Mouse (Mus musculus): ENCODE measurements around the gene Meis2.

Meis2 gene

DNA sequence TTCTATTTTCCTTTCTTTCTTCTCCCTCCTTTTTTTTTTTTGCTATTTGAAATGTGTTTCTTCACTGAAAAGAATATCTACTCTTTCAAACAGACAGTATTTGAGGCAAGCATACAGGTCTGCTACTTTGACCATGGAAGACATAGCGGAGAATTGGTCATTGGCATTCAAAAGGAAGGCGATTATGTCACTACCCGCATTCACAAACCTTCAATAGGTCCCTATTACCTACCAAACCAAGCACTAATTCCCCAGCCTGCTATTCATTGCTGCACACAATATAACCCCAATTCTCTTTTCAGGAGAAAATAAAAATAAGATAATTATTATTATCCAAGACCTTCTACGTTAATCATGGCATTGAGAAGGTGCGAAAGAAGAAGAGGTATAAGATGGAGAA, 30.3 kb downstream of the Meis2 start:
- TF ChIP-seq CTCF (conservative IDR thresholded peaks at IDR 0.05; ENCODE audit: low read length): no peak
- TF ChIP-seq POU5F1 (IDR thresholded peaks at IDR 0.05; ENCODE audit: borderline replicate concordance, low read length): no peak
- TF ChIP-seq NANOG (IDR thresholded peaks at IDR 0.05; ENCODE audit: borderline replicate concordance, low read length): no peak
- Histone ChIP-seq H3K27me3 (ENCODE audit: insufficient read depth, low read length) (0 out of 2 replicates have a peak, but pooled peaks cover 4% of the 10 kb centered on the region), H3K4me1 (replicated peaks; ENCODE audit: low read depth, low read length) (no peaks in the 10 kb centered on the region), H3K36me3 (ENCODE audit: insufficient read depth, low read length) (no peaks in the 10 kb centered on the region), H3K9me3 (ENCODE audit: low read length) (no peaks in the 10 kb centered on the region), H3K4me3 (replicated peaks; ENCODE audit: low read length) (no peak overlapping the region)

DNA sequence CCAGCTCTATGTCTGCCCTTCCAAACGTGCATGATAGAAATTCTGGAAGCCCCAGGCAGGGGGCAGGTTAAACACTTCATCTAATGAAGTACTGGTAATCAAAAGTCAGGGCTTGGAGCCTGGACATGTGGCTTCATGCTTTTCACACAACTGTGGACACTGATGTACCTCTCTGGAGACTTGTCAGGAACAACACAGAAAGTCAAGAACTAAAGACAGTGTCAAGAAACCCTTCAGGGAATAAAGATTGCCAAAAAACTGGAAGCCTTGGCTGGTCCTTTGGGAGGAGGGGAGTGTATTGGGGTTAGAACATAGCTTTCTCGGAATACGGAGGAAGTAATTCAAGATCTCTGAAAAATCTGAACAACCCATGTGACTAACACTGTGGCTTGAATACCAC, 37.5 kb downstream of the Meis2 start:
- no peaks in the 10 kb centered on the region for H3K36me3 ChIP-seq (ENCODE audit: insufficient read depth, low read length)
- H3K9me3 ChIP-seq (ENCODE audit: low read length): no peaks in the 10 kb centered on the region
- H3K27me3 ChIP-seq (ENCODE audit: insufficient read depth, low read length): no peaks in the 10 kb centered on the region
- TF ChIP-seq POU5F1 (IDR thresholded peaks at IDR 0.05; ENCODE audit: borderline replicate concordance, low read length): no peak
- no peak for TF ChIP-seq NANOG (IDR thresholded peaks at IDR 0.05; ENCODE audit: borderline replicate concordance, low read length)
- TF ChIP-seq CTCF (conservative IDR thresholded peaks at IDR 0.05; ENCODE audit: low read length): no peak
- H3K4me3 ChIP-seq (replicated peaks; ENCODE audit: low read length): no peak overlapping the region
- H3K4me1 ChIP-seq (replicated peaks; ENCODE audit: low read depth, low read length): no peaks in the 10 kb centered on the region

DNA sequence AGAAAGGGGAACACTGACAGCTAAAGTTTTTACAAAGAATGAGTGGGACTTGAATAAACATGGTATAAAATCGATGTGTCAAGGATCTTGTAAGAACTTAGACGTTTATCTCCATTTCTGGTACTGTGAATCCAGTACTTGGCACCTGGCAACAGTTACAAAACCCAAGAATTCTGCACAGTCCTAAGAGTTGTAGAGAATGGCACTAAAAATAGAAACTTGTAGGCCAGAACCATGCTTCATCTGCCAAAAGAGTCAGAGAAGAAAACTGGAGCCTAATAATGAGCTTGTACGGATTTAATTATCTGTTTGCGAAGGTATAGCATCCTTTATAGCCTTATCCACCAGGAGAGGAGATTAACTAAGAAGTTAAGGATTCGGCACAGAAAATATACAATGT, 42.8 kb downstream of the Meis2 start:
- TF ChIP-seq NANOG (IDR thresholded peaks at IDR 0.05; ENCODE audit: borderline replicate concordance, low read length) (no peak), POU5F1 (IDR thresholded peaks at IDR 0.05; ENCODE audit: borderline replicate concordance, low read length) (no peak), CTCF (conservative IDR thresholded peaks at IDR 0.05; ENCODE audit: low read length) (no peak)
- H3K4me1 ChIP-seq (replicated peaks; ENCODE audit: low read depth, low read length): peaks cover 36% of the 10 kb centered on the region
- no peaks in the 10 kb centered on the region for H3K9me3 ChIP-seq (ENCODE audit: low read length)
- no peaks in the 10 kb centered on the region for H3K27me3 ChIP-seq (ENCODE audit: insufficient read depth, low read length)
- no peaks in the 10 kb centered on the region for H3K36me3 ChIP-seq (ENCODE audit: insufficient read depth, low read length)
- no peak overlapping the region for H3K4me3 ChIP-seq (replicated peaks; ENCODE audit: low read length)

DNA sequence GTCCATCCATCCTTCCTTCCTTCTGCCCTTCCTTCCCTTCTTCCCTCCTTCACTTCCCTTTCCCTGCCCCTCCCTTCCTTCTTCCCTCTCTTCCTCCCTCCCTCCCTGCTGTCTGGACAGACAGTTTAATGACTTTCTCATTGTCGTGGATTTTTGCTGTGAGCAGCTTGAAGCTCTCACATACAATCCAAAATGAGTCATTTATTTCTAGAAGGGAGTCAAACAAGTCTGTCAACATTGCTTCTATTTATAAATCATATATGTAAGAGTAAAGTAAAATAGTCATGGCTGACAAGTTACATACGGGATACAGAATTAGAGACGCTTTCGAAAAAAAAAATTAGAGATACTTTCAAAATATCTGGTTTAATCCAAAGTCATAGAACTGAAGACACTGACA, 43.7 kb downstream of the Meis2 start:
- no peak overlapping the region for H3K4me3 ChIP-seq (replicated peaks; ENCODE audit: low read length)
- no peaks in the 10 kb centered on the region for H3K27me3 ChIP-seq (ENCODE audit: insufficient read depth, low read length)

DNA sequence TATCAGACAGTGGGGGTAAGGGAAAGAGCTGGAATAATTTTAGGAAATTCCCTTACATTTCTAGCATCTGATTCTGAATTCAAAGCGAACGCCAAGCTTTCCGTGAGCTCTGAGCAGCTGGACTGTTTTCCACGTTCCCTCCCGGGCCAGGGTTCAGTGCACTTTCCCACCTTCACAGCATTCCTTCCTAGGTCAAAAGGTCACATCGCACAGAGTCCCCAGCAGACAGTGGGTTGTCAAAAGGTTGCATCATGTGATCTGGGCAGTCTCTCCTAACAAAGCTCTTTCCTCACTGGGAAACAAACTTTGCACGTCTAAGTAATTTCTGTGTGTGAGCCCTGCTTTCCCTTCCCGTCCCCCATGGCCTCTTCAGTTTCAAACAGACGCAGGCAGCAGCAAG, 44.6 kb downstream of the Meis2 start:
- peaks cover 36% of the 10 kb centered on the region for H3K4me1 ChIP-seq (replicated peaks; ENCODE audit: low read depth, low read length)
- H3K4me3 ChIP-seq (replicated peaks; ENCODE audit: low read length): peak overlapping the region; percentile 39
- no peak for TF ChIP-seq CTCF (conservative IDR thresholded peaks at IDR 0.05; ENCODE audit: low read length)
- no peak for TF ChIP-seq NANOG (IDR thresholded peaks at IDR 0.05; ENCODE audit: borderline replicate concordance, low read length)
- TF ChIP-seq POU5F1 (IDR thresholded peaks at IDR 0.05; ENCODE audit: borderline replicate concordance, low read length): no peak
- no peaks in the 10 kb centered on the region for H3K36me3 ChIP-seq (ENCODE audit: insufficient read depth, low read length)
- H3K9me3 ChIP-seq (ENCODE audit: low read length): no peaks in the 10 kb centered on the region
- no peaks in the 10 kb centered on the region for H3K27me3 ChIP-seq (ENCODE audit: insufficient read depth, low read length)

More for the DNA sequence above, 43.7 kb downstream of the Meis2 start:
- TF ChIP-seq NANOG (IDR thresholded peaks at IDR 0.05; ENCODE audit: borderline replicate concordance, low read length): no peak
- no peak for TF ChIP-seq POU5F1 (IDR thresholded peaks at IDR 0.05; ENCODE audit: borderline replicate concordance, low read length)
- TF ChIP-seq CTCF (conservative IDR thresholded peaks at IDR 0.05; ENCODE audit: low read length): no peak
- Histone ChIP-seq H3K9me3 (ENCODE audit: low read length) (no peaks in the 10 kb centered on the region), H3K4me1 (replicated peaks; ENCODE audit: low read depth, low read length) (peaks cover 36% of the 10 kb centered on the region), H3K36me3 (ENCODE audit: insufficient read depth, low read length) (no peaks in the 10 kb centered on the region)

DNA sequence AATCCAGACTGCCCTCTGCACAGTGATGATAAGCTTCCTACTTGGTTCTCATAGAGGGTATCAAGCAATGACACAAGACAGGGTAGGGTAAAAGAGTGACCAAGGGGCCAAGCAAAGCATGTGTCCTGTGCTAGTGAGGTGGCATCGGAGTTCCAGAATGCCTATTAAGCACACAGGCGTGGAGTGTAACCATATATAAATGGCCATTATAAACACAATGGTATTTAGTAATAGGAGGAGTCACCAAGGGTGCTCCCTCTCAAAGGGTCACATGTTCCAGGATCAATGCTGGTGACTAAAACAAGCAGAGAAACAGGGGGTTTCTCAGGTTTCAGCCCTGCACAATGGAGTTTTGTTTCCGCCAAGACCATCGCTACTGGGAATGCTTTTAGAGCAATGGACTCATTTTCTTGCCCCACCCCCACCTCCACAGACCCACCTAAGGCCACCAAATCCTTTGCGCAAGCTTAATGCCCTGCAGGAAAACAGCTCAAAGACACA, 45.1 kb downstream of the Meis2 start:
- TF ChIP-seq POU5F1 (IDR thresholded peaks at IDR 0.05; ENCODE audit: borderline replicate concordance, low read length) (no peak), NANOG (IDR thresholded peaks at IDR 0.05; ENCODE audit: borderline replicate concordance, low read length) (no peak), CTCF (conservative IDR thresholded peaks at IDR 0.05; ENCODE audit: low read length) (no peak)
- Histone ChIP-seq H3K9me3 (ENCODE audit: low read length) (no peaks in the 10 kb centered on the region), H3K27me3 (ENCODE audit: insufficient read depth, low read length) (no peaks in the 10 kb centered on the region)

DNA sequence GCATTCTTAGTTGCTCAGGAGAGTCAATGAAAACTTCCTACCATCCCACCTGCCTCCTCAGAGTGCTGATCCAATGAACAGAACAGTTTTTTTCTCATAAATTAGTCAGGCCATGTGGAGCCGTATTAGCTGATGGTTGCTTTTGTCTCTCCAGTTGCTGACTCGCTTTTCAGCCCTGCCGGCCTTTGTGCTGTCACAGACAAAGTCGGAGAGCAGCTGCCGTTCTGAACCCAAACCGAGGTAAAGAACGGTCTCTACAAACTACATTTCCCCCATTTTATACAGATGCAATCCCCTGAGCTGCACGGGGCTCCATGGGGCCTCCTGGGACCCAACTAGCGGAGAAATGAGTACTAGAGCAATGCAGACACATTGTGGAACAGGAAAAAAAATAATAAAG, 45.7 kb downstream of the Meis2 start:
- Histone ChIP-seq H3K36me3 (ENCODE audit: insufficient read depth, low read length) (no peaks in the 10 kb centered on the region), H3K4me1 (replicated peaks; ENCODE audit: low read depth, low read length) (peaks cover 36% of the 10 kb centered on the region), H3K4me3 (replicated peaks; ENCODE audit: low read length) (peak overlapping the region; percentile 39), H3K9me3 (ENCODE audit: low read length) (no peaks in the 10 kb centered on the region), H3K27me3 (ENCODE audit: insufficient read depth, low read length) (no peaks in the 10 kb centered on the region)
- TF ChIP-seq NANOG (IDR thresholded peaks at IDR 0.05; ENCODE audit: borderline replicate concordance, low read length): no peak
- TF ChIP-seq POU5F1 (IDR thresholded peaks at IDR 0.05; ENCODE audit: borderline replicate concordance, low read length): no peak
- no peak for TF ChIP-seq CTCF (conservative IDR thresholded peaks at IDR 0.05; ENCODE audit: low read length)

More for the DNA sequence above, 45.1 kb downstream of the Meis2 start:
- H3K4me3 ChIP-seq (replicated peaks; ENCODE audit: low read length): peak overlapping the region; percentile 39
- H3K36me3 ChIP-seq (ENCODE audit: insufficient read depth, low read length): no peaks in the 10 kb centered on the region
- H3K4me1 ChIP-seq (replicated peaks; ENCODE audit: low read depth, low read length): peaks cover 36% of the 10 kb centered on the region

DNA sequence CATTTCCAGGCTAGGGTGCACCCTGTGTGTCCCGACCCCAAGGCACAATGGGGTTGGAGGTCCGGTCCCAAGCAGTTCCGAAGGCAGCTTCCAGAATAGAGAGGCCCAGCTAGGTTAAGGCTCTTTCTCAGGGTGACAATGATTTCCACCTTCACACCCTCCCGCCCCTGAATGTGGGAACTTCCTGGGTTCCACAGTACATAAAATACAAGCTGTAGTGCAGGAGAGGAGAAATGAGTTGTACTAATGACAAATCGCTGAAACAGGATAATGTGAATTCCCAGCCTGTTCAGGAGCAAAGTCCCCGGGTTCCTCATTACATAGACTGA, 46.2 kb downstream of the Meis2 start:
- H3K4me1 ChIP-seq (replicated peaks; ENCODE audit: low read depth, low read length): peaks cover 36% of the 10 kb centered on the region
- H3K9me3 ChIP-seq (ENCODE audit: low read length): no peaks in the 10 kb centered on the region
- no peaks in the 10 kb centered on the region for H3K27me3 ChIP-seq (ENCODE audit: insufficient read depth, low read length)
- TF ChIP-seq POU5F1 (IDR thresholded peaks at IDR 0.05; ENCODE audit: borderline replicate concordance, low read length) (no peak), NANOG (IDR thresholded peaks at IDR 0.05; ENCODE audit: borderline replicate concordance, low read length) (no peak), CTCF (conservative IDR thresholded peaks at IDR 0.05; ENCODE audit: low read length) (no peak)
- H3K4me3 ChIP-seq (replicated peaks; ENCODE audit: low read length): no peak overlapping the region
- H3K36me3 ChIP-seq (ENCODE audit: insufficient read depth, low read length): no peaks in the 10 kb centered on the region

DNA sequence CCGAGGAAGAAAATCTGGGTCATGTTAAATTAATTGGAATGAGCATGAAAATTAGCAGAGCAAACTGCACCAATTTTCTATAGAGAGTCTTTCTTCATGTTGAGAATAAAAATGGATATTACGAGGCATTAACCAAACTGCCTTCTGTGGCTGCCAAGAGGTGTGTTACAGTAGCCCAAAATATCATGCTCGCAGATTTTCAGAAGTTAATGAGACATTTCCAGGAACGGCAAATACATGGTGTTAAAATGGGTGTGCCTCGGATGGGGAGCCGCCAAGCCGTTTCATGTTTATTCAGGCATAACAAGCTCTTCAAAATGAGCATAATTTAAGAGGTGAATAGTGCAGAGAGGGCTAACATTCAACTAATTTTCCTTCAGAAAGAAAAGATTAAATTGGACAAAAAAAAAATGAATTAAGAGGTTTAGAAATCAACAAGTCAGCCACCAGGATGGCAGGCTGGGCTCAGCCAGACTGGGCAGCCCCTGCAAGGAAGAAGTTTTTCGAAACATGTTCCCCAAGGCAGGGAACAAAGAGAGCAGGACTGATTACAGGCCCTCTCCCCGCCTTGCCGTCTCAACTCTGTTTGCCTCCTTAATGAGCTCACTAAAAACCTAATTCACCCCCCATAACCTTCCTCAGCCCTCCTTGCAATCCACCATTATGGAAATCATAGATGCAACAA, 46.7 kb downstream of the Meis2 start:
- Histone ChIP-seq H3K9me3 (ENCODE audit: low read length) (no peaks in the 10 kb centered on the region), H3K27me3 (ENCODE audit: insufficient read depth, low read length) (no peaks in the 10 kb centered on the region), H3K4me1 (replicated peaks; ENCODE audit: low read depth, low read length) (peaks cover 36% of the 10 kb centered on the region), H3K36me3 (ENCODE audit: insufficient read depth, low read length) (no peaks in the 10 kb centered on the region), H3K4me3 (replicated peaks; ENCODE audit: low read length) (0 out of 2 replicates have a peak overlapping the region, but pooled peaks have one; percentile 17)
- no peak for TF ChIP-seq NANOG (IDR thresholded peaks at IDR 0.05; ENCODE audit: borderline replicate concordance, low read length)
- TF ChIP-seq CTCF (conservative IDR thresholded peaks at IDR 0.05; ENCODE audit: low read length): no peak
- TF ChIP-seq POU5F1 (IDR thresholded peaks at IDR 0.05; ENCODE audit: borderline replicate concordance, low read length): no peak
